14 mouse cellular contexts compared by ENCODE assay signal in genomic region chr6:17764660-17764998, GRCm38 (mm10).
DNase-seq lines count a peak whose midpoint lies in the region; ATAC-seq lines count a peak whose summit lies in the region.
"Had no signal": no experiment of that assay in that cellular context is flagged by ENCODE, and none has a peak within 500 bp of the region (broad histone marks: within the 10 kb centered on the region; RNA-seq: fewer than 3 reads in every experiment).

No protein-coding gene starts in this region.

- peaks cover 67% of the 10 kb centered on the region for H3K4me1 ChIP-seq in heart, embryonic 13.5 days
- H3K4me1 ChIP-seq in midbrain, embryonic 14.5 days (ENCODE audit: control insufficient read depth, insufficient read depth, low read length) = peaks cover 16% of the 10 kb centered on the region
- peaks cover 15% of the 10 kb centered on the region for H3K4me1 ChIP-seq in midbrain, embryonic 10.5 days
- H3K4me1 ChIP-seq in liver, embryonic 15.5 days (replicated peaks) = peaks cover 33% of the 10 kb centered on the region

- no peak overlapping the region for H3K9ac ChIP-seq in heart, embryonic 13.5 days
- H3K9ac ChIP-seq in midbrain, embryonic 14.5 days (replicated peaks; ENCODE audit: low read length) = no peak overlapping the region
- no peak overlapping the region for H3K9ac ChIP-seq in liver, embryonic 15.5 days
- H3K9ac ChIP-seq: midbrain, embryonic 12.5 days had no signal

- H3K36me3 ChIP-seq in heart, embryonic 13.5 days = no peaks in the 10 kb centered on the region
- no peaks in the 10 kb centered on the region for H3K36me3 ChIP-seq in midbrain, embryonic 14.5 days (ENCODE audit: control insufficient read depth, insufficient read depth, low read length)
- H3K36me3 ChIP-seq in midbrain, embryonic 10.5 days = no peaks in the 10 kb centered on the region
- H3K36me3 ChIP-seq in liver, embryonic 15.5 days (replicated peaks) = no peaks in the 10 kb centered on the region
- H3K36me3 ChIP-seq: midbrain, embryonic 12.5 days had no signal

- no peak overlapping the region for H3K4me3 ChIP-seq in heart, embryonic 13.5 days
- no peak overlapping the region for H3K4me3 ChIP-seq in midbrain, embryonic 14.5 days (replicated peaks; ENCODE audit: low read depth, low read length)
- no peak overlapping the region for H3K4me3 ChIP-seq in midbrain, embryonic 10.5 days
- no peak overlapping the region for H3K4me3 ChIP-seq in liver, embryonic 15.5 days (replicated peaks)
- H3K4me3 ChIP-seq: midbrain, embryonic 12.5 days had no signal

- intact Hi-C loops in heart, postnatal 10 days (cut with DNase I) = no loop called here

- peak overlapping the region; percentile 10; the same call in 1 of the 2 replicates for H3K4me2 ChIP-seq in heart, embryonic 13.5 days
- no peak overlapping the region for H3K4me2 ChIP-seq in midbrain, embryonic 14.5 days (ENCODE audit: low read length)
- H3K4me2 ChIP-seq in liver, embryonic 15.5 days = 0 out of 2 replicates have a peak overlapping the region, but pooled peaks have one; percentile 37
- H3K4me2 ChIP-seq: midbrain, embryonic 12.5 days had no signal

- H3K9me3 ChIP-seq in heart, embryonic 13.5 days = no peaks in the 10 kb centered on the region
- no peaks in the 10 kb centered on the region for H3K9me3 ChIP-seq in midbrain, embryonic 14.5 days (ENCODE audit: control insufficient read depth, low read length)
- H3K9me3 ChIP-seq in midbrain, embryonic 10.5 days (replicated peaks) = no peaks in the 10 kb centered on the region
- no peaks in the 10 kb centered on the region for H3K9me3 ChIP-seq in liver, embryonic 15.5 days (replicated peaks)
- H3K9me3 ChIP-seq: midbrain, embryonic 12.5 days had no signal

- DNase-seq in heart, postnatal 10 days = no peak
- DNase-seq in midbrain, embryonic 14.5 days = peak; percentile 15
- DNase-seq in midbrain, embryonic 10.5 days (ENCODE audit: low spot score) = no peak
- no peak for DNase-seq in urinary bladder, adult 18-20 months (ENCODE audit: low spot score in 2 of 2)
- no peak for DNase-seq in layer of hippocampus, adult 8-10 months (ENCODE audit: low spot score in 2 of 2)
- DNase-seq in kidney, adult 11 months = no peak
- DNase-seq: adrenal gland, postnatal 10 days; cerebellum, adult 11-12 months; kidney, postnatal 25 days; lung, adult 2 months; thymus, adult 2 months had no signal

- H3K27me3 ChIP-seq in heart, embryonic 13.5 days (replicated peaks) = no peaks in the 10 kb centered on the region
- H3K27me3 ChIP-seq in midbrain, embryonic 14.5 days (ENCODE audit: control insufficient read depth, insufficient read depth, low read length) = no peaks in the 10 kb centered on the region
- H3K27me3 ChIP-seq in midbrain, embryonic 10.5 days (ENCODE audit: low read depth, poor library complexity, severe bottlenecking) = no peaks in the 10 kb centered on the region
- no peaks in the 10 kb centered on the region for H3K27me3 ChIP-seq in liver, embryonic 15.5 days
- H3K27me3 ChIP-seq: midbrain, embryonic 12.5 days had no signal

- peak overlapping the region; percentile 77 for H3K27ac ChIP-seq in heart, embryonic 13.5 days (replicated peaks)
- no peak overlapping the region for H3K27ac ChIP-seq in midbrain, embryonic 14.5 days (replicated peaks; ENCODE audit: low read depth, low read length)
- H3K27ac ChIP-seq in midbrain, embryonic 10.5 days (replicated peaks) = no peak overlapping the region
- H3K27ac ChIP-seq in liver, embryonic 15.5 days (replicated peaks) = no peak overlapping the region; the same call in 1 of the 2 replicates
- H3K27ac ChIP-seq: midbrain, embryonic 12.5 days had no signal

- ATAC-seq in heart, embryonic 13.5 days (ENCODE audit: extremely low read depth, insufficient number of reproducible peaks, low FRiP score, low TSS enrichment) = no peak
- ATAC-seq in midbrain, embryonic 14.5 days (ENCODE audit: low FRiP score, low TSS enrichment) = no peak
- ATAC-seq in liver, embryonic 15.5 days (ENCODE audit: insufficient read depth) = no peak

- 75% methylated on average over 2 of the region's 2 CpGs for WGBS in heart, embryonic 13.5 days
- WGBS in midbrain, embryonic 14.5 days = 61% methylated on average over 2 of the region's 2 CpGs
- WGBS in midbrain, embryonic 10.5 days = 88% methylated on average over 2 of the region's 2 CpGs
- WGBS in liver, embryonic 15.5 days (ENCODE audit: insufficient replicate concordance) = 67% methylated on average over 2 of the region's 2 CpGs
